Mouse (Mus musculus): ENCODE measurements at regions not wholly inside any gene's neighbourhood (a gene's known extent, or its start where the extent isn't known, plus 50 kb on each side); places are given as distances from the start of the nearest gene placed in this dataset.

DNA sequence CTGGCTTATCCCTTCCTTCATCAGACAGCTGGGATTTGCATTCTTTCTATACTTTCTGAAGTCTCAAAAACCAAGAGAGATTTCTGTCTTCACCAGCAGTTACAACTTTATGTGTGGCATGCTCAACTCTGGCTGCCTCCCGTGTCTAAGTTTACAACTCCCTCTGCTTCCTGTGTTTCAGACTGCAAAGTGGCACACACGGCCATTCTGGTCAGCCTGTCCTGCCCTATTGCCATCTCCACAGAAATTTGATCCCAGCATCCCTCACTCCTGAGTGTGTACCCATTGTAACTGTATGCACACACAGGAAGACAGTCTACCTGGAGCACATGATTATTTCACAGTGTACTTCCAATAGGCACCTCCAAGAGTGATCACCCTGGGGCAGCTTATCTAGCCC, 163.3 kb upstream of the Mpped2 start:
- no peak for DNase-seq (ENCODE audit: extremely low spot score, low spot score)

- no peak for DNase-seq (ENCODE audit: extremely low spot score, low spot score)
Measured at GRCm38 (mm10) chr2:106538329-106538728, 154.7 kb upstream of the Mpped2 start.

DNA sequence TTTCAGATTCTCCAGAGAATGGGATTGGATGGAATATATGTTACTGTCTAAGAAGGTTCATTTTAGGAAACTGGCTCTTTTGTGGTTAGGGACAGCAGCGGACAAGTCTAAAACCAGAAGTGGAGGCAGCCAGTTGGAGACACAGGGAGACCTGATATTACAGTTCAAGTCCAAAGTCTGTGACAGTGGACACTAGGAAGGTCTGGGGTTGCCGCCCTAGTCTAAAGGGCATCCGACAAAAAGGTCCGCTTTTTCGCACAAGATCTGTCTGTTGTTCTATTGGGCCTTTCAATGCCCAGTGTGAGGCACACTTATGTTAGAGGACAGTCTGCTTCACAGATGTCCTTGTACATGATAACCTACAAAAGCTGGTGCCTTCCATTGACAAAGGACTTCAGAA, 152.9 kb upstream of the Mpped2 start:
- DNase-seq (ENCODE audit: extremely low spot score, low spot score), result no peak

DNA sequence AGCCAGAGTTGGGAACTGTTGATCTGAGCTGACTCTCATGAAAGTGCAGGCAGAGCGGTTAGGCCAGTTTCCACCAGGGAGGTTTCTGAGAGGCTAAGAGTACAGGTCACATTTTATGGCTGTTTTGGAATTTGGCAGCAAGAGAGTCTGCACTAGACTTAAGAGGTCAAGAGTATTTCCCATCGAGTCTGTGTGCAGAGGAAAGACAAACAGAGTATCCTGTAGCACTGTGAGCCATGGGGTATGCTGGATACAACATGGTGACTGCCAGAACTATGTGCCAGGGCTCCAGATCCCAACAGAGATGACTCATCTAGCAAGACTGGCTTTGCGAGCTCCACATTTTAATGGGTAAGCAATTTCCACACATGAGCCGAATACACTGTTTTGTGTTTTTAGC, 146.0 kb upstream of the Mpped2 start:
- DNase-seq (ENCODE audit: extremely low spot score, low spot score), result no peak

- no peak for DNase-seq (ENCODE audit: extremely low spot score, low spot score)
Measured at GRCm38 (mm10) chr2:106553666-106554065, 139.4 kb upstream of the Mpped2 start.

GRCm38 (mm10) chr2:106561571-106562090, 131.4 kb upstream of the Mpped2 start:
- DNase-seq (ENCODE audit: extremely low spot score, low spot score), result no peak

DNA sequence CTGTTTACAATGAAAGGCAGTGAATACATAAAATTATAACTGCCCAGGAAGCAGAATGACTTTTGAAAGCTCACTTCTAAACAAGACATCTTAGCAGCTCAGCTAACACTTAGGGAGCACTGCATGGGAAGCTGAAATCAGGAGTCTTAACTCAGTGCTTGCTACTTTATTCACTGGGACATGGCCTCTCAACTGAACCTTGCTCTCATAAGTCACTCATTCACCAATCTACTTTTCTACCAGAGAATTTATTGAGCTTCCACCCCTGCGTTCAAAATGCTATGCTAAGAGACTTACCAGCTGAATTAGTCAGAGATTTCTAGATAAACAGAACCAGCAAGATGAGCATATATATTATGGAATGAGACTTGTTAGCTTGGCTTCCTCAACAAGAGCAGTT, 122.8 kb upstream of the Mpped2 start:
- no peak for DNase-seq (ENCODE audit: extremely low spot score, low spot score)

DNA sequence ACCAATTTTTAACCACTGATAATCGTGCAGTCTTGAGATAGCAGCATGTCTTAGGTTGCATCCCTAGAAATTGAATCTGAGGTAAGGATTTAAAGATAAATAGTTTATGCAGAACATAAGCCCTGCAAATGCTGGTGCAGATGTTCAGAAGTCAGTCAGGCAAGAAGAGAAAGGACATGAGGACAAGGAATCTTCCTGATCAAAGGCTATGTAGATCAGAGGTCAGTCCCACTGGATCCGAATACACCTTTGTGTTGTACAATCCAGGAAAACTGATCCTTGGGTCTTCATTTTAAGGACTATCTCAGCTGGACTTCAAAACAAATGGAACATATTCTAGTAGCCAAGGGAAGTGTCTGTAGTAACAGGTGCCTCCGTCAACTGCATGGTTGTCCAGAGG, 121.7 kb upstream of the Mpped2 start:
- DNase-seq (ENCODE audit: extremely low spot score, low spot score), result no peak

DNA sequence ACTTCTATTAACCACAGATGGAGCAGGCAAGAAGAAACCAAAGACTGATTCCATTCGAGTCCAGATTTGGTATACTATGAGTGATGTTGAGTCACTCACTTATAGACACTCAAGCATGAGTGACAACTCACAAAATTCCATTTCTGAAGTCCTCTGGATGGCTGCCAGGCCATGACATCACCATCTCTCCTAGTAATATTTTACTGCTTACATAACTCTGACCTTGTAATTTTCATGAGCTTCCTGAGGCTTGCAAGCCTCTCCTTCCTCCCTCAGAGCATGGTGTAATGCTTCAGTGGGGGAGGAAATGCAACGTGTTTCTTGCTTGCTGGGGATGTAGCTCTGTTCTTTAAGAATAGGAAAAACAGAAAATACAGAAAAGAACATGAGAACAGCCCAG, 121.2 kb upstream of the Mpped2 start:
- no peak for DNase-seq (ENCODE audit: extremely low spot score, low spot score)

GRCm38 (mm10) chr2:106576746-106577323, 116.2 kb upstream of the Mpped2 start:
- peak; percentile 48 for DNase-seq (ENCODE audit: extremely low spot score, low spot score)

DNA sequence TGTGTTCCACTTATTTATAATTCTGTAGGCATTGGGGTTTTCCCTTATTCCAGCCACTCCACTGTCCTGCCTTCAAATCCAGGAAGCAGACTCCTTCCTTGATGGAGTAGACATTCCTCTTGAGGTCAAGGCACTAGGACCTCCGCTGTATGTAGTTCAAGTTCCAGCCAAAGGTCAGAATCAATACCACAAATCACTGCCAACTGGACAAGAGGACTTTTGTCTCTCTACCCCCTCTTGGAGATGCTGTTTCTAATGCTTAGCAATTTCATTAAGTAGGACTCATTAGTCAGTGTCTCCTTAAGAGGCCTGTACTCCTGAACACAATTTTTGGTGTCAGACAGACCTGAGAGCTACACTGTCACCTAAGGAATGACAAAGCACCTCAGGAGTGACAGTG, 115.0 kb upstream of the Mpped2 start:
- DNase-seq (ENCODE audit: extremely low spot score, low spot score), result peak; percentile 43

DNA sequence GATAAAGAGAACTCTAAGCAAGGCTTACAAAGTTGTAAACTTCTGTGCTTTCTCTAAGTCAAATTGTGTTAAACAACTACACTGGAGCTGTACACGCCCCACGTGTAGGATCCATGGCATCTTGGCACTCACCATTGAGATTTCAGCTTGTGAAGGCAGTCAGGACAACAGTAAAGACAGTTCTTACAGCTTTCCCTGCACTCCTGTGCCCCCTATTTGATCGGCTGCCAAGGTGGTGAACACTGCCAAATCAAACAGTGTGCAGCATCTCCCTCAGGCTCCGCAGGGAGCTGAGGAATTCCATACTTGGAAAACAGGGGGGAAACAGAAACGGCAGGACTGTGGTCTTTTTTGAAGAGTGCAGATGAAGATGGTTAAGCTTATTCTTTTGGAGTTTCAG, 112.4 kb upstream of the Mpped2 start:
- no peak for DNase-seq (ENCODE audit: extremely low spot score, low spot score)

- no peak for DNase-seq (ENCODE audit: extremely low spot score, low spot score)
Measured at GRCm38 (mm10) chr2:106621251-106621650, 71.8 kb upstream of the Mpped2 start.

DNA sequence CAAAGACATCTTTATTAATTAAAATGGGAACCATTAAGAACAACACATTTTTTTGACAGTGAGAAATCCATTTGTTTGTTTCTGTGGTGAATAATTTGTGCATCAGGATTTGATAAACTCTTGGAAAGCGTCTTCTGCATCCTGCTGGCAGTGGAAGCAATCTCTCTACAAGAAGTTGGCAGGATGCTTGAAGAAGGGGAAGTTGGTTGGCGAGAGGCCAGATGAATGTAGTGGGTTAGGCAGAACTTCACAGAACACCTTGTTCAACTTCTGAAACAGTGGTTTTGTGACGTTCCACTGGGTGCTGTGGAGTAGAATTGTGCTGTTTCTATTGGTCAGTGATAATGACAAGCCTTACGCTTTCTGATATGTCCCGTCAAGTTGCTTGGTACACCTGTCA, 70.7 kb upstream of the Mpped2 start:
- DNase-seq (ENCODE audit: extremely low spot score, low spot score), result no peak

DNA sequence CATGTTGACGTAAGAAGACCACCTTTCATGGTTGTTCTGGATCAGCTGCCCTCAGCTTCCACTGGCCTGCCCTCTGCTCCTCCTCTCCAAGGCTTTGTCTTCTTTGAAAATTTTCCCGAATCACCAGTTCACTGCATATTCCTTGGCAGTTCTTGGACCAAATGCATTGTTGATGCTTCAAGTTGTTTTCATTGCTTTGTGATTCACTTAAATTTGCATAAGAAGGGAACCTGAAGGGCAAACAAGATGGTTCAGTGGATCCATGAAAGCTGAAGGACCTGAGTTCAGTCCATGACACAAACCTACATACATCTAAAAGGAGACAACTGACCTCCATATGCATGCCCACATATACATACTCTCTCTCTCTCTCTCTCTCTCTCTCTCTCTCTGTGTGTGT, 69.4 kb upstream of the Mpped2 start:
- DNase-seq (ENCODE audit: extremely low spot score, low spot score), result no peak

DNA sequence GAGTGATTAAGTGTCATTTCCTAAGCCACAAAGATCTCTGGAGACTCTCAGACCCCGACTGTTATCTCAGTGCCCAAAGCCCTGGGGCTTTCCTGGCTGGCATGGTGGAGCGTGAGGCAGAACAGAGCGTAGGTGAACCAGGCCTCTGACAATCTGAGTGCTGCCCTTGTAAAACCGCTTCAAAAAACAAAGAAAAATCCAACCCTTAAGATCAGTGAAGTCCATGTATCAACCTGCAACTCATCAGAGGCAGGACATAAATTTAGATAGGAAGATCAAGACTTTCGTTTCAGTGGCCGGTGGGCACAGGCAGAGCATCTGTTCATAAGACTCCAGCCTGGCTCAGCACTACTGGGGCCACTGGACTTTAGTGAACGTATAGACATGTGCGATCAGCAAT, 61.1 kb upstream of the Mpped2 start:
- no peak for DNase-seq (ENCODE audit: extremely low spot score, low spot score)
